Mouse (Mus musculus): ENCODE data around the gene Espn. TPM values are rescaled to one million over a fixed set of nuclear protein-coding genes. Genes with fewer than 3 reads are reported as not detected.
A peak's percentile ranks its signal among the peaks of the same experiment; 100 is the strongest.

The Espn gene
- polyA plus RNA-seq, 1 experiment from 2014 or later = 2.2 TPM

DNA sequence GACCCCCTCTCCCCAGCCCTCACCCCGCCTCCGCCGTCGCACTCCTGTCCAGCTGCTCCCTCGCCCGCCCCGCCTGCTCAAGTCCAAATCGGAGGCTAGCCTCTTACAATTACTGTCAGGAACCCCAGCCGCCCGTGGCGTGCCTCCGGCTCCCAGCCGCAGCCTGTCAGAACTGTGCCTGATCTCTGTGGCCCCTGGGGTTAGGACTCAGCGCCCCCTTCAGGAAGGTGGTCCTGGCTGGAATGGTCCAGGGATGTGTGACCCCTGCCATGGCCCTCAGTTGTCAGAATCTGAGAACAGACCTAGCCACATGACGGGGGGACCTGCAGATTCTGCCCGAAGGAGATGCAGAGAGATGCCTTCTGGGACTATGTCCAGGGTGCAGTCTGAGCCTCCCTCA lies 38.1 kb downstream of the Espn start:
- Histone ChIP-seq H3K27me3 (peaks cover 55% of the 10 kb centered on the region), H3K27ac (no peak overlapping the region), H3K36me3 (peaks cover 55% of the 10 kb centered on the region), H3K4me1 (peaks cover 12% of the 10 kb centered on the region), H3K9ac (no peak overlapping the region), H3K4me3 (no peak overlapping the region), H3K9me3 (no peaks in the 10 kb centered on the region), H3K4me2 (no peak overlapping the region)
- 68% methylated on average over 16 of the region's 16 CpGs for WGBS
- ATAC-seq (ENCODE audit: insufficient number of reproducible peaks, low FRiP score, low TSS enrichment, low read depth) = no peak

- H3K9me3 ChIP-seq = no peaks in the 10 kb centered on the region
- no peak for ATAC-seq (ENCODE audit: insufficient number of reproducible peaks, low FRiP score, low TSS enrichment, low read depth)
- peaks cover 65% of the 10 kb centered on the region for H3K36me3 ChIP-seq
- no peak overlapping the region for H3K4me3 ChIP-seq
- no peak overlapping the region for H3K9ac ChIP-seq
- WGBS = 94% methylated on average over 9 of the region's 9 CpGs
- peaks cover 25% of the 10 kb centered on the region for H3K4me1 ChIP-seq
- H3K27ac ChIP-seq = no peak overlapping the region
- no peak overlapping the region for H3K4me2 ChIP-seq
- H3K27me3 ChIP-seq = peaks cover 37% of the 10 kb centered on the region
These were observed 39.8 kb downstream of the Espn start for GRCm38 (mm10) chr4:152112329-152112728.

DNA sequence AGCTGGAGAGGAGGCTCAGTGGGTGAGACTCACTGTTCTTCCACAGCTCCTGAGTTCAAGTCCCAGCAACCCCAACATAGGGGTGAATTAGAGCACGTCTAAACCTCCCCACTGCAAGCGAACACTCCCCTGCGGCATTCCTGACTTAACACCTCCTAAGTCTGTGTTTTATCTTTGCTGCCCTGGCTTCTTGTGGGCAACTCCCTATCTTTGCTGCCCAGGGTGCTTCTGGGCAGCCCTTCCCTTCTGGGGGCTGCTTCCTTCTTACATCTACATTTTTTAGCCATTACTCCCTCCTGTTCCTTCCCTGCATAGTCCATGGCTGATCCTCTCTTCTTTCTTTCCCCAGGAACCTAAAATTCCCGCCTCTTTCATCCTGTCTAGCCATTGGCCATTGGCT lies 41.5 kb downstream of the Espn start:
- no peak overlapping the region for H3K4me3 ChIP-seq
- ATAC-seq (ENCODE audit: insufficient number of reproducible peaks, low FRiP score, low TSS enrichment, low read depth) = no peak
- no peak overlapping the region for H3K27ac ChIP-seq
- no peak overlapping the region for H3K4me2 ChIP-seq
- peaks cover 23% of the 10 kb centered on the region for H3K4me1 ChIP-seq
- peaks cover 24% of the 10 kb centered on the region for H3K27me3 ChIP-seq
- peaks cover 72% of the 10 kb centered on the region for H3K36me3 ChIP-seq
- WGBS = 81% methylated on average over 4 of the region's 4 CpGs
- no peaks in the 10 kb centered on the region for H3K9me3 ChIP-seq
- no peak overlapping the region for H3K9ac ChIP-seq

- peaks cover 71% of the 10 kb centered on the region for H3K36me3 ChIP-seq
- no peak overlapping the region for H3K4me2 ChIP-seq
- no peak overlapping the region for H3K4me3 ChIP-seq
- H3K27ac ChIP-seq = no peak overlapping the region
- H3K27me3 ChIP-seq = peaks cover 12% of the 10 kb centered on the region
- no peak for ATAC-seq (ENCODE audit: insufficient number of reproducible peaks, low FRiP score, low TSS enrichment, low read depth)
- H3K9me3 ChIP-seq = no peaks in the 10 kb centered on the region
- WGBS = 82% methylated on average over 3 of the region's 3 CpGs
- no peak overlapping the region for H3K9ac ChIP-seq
- H3K4me1 ChIP-seq = peaks cover 19% of the 10 kb centered on the region
These were observed 42.7 kb downstream of the Espn start for GRCm38 (mm10) chr4:152109509-152109908.

GRCm38 (mm10) chr4:152108673-152109072 lies 43.5 kb downstream of the Espn start:
- H3K27me3 ChIP-seq = peaks cover 3% of the 10 kb centered on the region; the same call in 1 of the 2 replicates
- no peaks in the 10 kb centered on the region for H3K9me3 ChIP-seq
- H3K36me3 ChIP-seq = peaks cover 71% of the 10 kb centered on the region
- H3K4me1 ChIP-seq = peaks cover 19% of the 10 kb centered on the region
- no peak overlapping the region for H3K27ac ChIP-seq
- no peak overlapping the region for H3K4me3 ChIP-seq
- WGBS = 83% methylated on average over 5 of the region's 5 CpGs
- no peak overlapping the region for H3K4me2 ChIP-seq
- ATAC-seq (ENCODE audit: insufficient number of reproducible peaks, low FRiP score, low TSS enrichment, low read depth) = no peak
- H3K9ac ChIP-seq = no peak overlapping the region

GRCm38 (mm10) chr4:152107971-152108509 lies 44.1 kb downstream of the Espn start:
- peaks cover 71% of the 10 kb centered on the region for H3K36me3 ChIP-seq
- H3K4me1 ChIP-seq = peaks cover 19% of the 10 kb centered on the region
- H3K9ac ChIP-seq = no peak overlapping the region
- 0 out of 2 replicates have a peak, but pooled peaks cover 3% of the 10 kb centered on the region for H3K27me3 ChIP-seq
- 17% methylated on average over 30 of the region's 30 CpGs for WGBS
- H3K4me3 ChIP-seq = peak overlapping the region; percentile 34
- H3K4me2 ChIP-seq = peak overlapping the region; percentile 66
- peak overlapping the region; percentile 80 for H3K27ac ChIP-seq
- no peaks in the 10 kb centered on the region for H3K9me3 ChIP-seq
- ATAC-seq (ENCODE audit: insufficient number of reproducible peaks, low FRiP score, low TSS enrichment, low read depth) = peak; percentile 86

GRCm38 (mm10) chr4:152107493-152107892 lies 44.7 kb downstream of the Espn start:
- peak overlapping the region; percentile 80 for H3K27ac ChIP-seq
- no peak overlapping the region for H3K9ac ChIP-seq
- H3K27me3 ChIP-seq = 0 out of 2 replicates have a peak, but pooled peaks cover 3% of the 10 kb centered on the region
- H3K4me1 ChIP-seq = peaks cover 19% of the 10 kb centered on the region
- H3K36me3 ChIP-seq = peaks cover 71% of the 10 kb centered on the region
- WGBS = 11% methylated on average over 24 of the region's 24 CpGs
- H3K9me3 ChIP-seq = no peaks in the 10 kb centered on the region
- H3K4me3 ChIP-seq = peak overlapping the region; percentile 34
- ATAC-seq (ENCODE audit: insufficient number of reproducible peaks, low FRiP score, low TSS enrichment, low read depth) = peak; percentile 79
- peak overlapping the region; percentile 66 for H3K4me2 ChIP-seq

- no peak for ATAC-seq (ENCODE audit: insufficient number of reproducible peaks, low FRiP score, low TSS enrichment, low read depth)
- Histone ChIP-seq H3K9me3 (no peaks in the 10 kb centered on the region), H3K36me3 (peaks cover 71% of the 10 kb centered on the region), H3K4me2 (no peak overlapping the region), H3K4me1 (peaks cover 19% of the 10 kb centered on the region), H3K27ac (no peak overlapping the region), H3K9ac (no peak overlapping the region), H3K27me3 (0 out of 2 replicates have a peak, but pooled peaks cover 3% of the 10 kb centered on the region), H3K4me3 (no peak overlapping the region)
- 61% methylated on average over 9 of the region's 9 CpGs for WGBS
These were observed 45.4 kb downstream of the Espn start for GRCm38 (mm10) chr4:152106746-152107145.

DNA sequence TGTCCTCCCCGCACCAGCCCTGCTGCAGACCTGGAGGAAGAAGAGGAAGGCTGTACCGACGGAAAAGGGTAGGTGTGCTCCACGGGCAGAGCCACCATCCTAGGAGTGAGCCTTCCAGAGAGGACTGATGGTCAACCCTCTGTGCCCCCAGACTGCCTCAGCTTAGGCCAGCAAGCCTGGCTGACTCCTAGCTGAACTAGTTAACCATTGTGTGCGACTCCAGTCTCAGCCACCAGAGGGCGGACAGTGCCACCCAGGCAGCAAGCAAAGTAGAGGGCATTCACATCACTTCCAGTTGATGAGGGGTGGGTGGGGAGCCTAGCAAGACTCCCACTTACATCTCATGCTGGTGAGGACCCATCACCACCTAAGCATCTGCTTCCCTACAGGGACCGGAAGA lies 49.1 kb downstream of the Espn start:
- H3K9ac ChIP-seq = no peak overlapping the region
- H3K27ac ChIP-seq = no peak overlapping the region
- H3K9me3 ChIP-seq = no peaks in the 10 kb centered on the region
- 0 out of 2 replicates have a peak, but pooled peaks cover 3% of the 10 kb centered on the region for H3K27me3 ChIP-seq
- H3K4me2 ChIP-seq = no peak overlapping the region
- H3K36me3 ChIP-seq = peaks cover 40% of the 10 kb centered on the region
- H3K4me3 ChIP-seq = no peak overlapping the region
- peaks cover 26% of the 10 kb centered on the region for H3K4me1 ChIP-seq
- 40% methylated on average over 7 of the region's 7 CpGs for WGBS
- no peak for ATAC-seq (ENCODE audit: insufficient number of reproducible peaks, low FRiP score, low TSS enrichment, low read depth)

- WGBS = 96% methylated on average over 16 of the region's 16 CpGs
These were observed 50.2 kb downstream of the Espn start for GRCm38 (mm10) chr4:152101921-152102320.

DNA sequence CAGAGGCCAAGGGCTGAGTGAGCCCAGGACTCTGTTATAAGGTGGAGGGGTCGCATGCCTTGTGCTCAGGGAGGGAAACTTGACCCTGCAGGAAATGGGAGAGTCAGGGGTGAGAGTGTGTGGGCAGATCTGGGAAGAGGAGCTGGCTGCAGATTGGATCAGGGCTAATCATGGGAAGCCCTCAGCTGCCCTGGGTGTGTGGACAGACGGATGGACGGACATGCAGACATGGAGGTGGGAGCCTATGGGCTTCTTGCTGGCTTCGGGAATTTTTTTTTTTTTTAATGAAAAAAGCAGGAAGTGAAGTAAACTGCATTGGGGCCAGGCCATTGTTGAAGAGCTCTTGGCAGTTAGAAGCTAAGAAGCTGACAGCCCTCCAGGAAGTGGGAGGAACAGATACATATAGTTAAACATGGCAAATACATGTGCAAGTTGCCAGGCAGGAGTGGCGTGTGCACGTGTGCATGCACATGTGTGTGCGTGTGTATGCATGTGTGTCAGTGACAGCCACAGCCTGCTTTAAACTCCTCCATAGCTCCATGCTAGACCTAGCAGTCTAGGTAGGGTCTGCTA lies 51.0 kb downstream of the Espn start:
- no peak for ATAC-seq (ENCODE audit: insufficient number of reproducible peaks, low FRiP score, low TSS enrichment, low read depth)
- peaks cover 42% of the 10 kb centered on the region for H3K36me3 ChIP-seq
- H3K4me3 ChIP-seq = no peak overlapping the region
- 0 out of 2 replicates have a peak overlapping the region, but pooled peaks have one; percentile 22 for H3K27ac ChIP-seq
- no peaks in the 10 kb centered on the region for H3K9me3 ChIP-seq
- WGBS = 71% methylated on average over 7 of the region's 7 CpGs
- no peak overlapping the region for H3K9ac ChIP-seq
- peaks cover 26% of the 10 kb centered on the region for H3K4me1 ChIP-seq
- H3K4me2 ChIP-seq = no peak overlapping the region
- H3K27me3 ChIP-seq = no peaks in the 10 kb centered on the region

More at GRCm38 (mm10) chr4:152101921-152102320, 50.2 kb downstream of the Espn start:
- Histone ChIP-seq H3K9me3 (no peaks in the 10 kb centered on the region), H3K4me2 (no peak overlapping the region), H3K27me3 (0 out of 2 replicates have a peak, but pooled peaks cover under 1% of the 10 kb centered on the region), H3K9ac (no peak overlapping the region), H3K4me3 (no peak overlapping the region), H3K4me1 (peaks cover 21% of the 10 kb centered on the region), H3K36me3 (peaks cover 40% of the 10 kb centered on the region), H3K27ac (no peak overlapping the region)
- ATAC-seq (ENCODE audit: insufficient number of reproducible peaks, low FRiP score, low TSS enrichment, low read depth) = no peak

DNA sequence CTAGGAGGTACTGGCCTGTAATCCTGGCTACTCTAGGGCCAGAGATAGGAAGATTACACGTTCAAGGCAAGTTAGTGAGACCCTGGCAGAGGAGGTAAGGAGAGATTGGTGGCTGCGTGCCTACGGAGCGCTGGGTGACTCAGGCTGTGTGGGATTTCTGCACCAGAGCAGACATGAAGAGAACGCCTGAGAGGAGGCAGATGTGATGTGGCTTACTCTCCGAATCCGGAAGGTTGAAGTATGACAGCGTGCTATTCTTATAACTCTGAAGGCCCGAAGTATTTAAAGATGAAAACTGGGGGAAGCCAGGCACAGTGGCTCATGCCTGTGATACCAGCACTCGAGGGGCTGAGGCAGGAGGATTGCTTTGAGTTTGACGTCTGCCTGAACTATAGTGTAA lies 51.6 kb downstream of the Espn start:
- 73% methylated on average over 11 of the region's 11 CpGs for WGBS
- Histone ChIP-seq H3K27ac (0 out of 2 replicates have a peak overlapping the region, but pooled peaks have one; percentile 22), H3K9ac (no peak overlapping the region), H3K36me3 (peaks cover 36% of the 10 kb centered on the region), H3K4me1 (peaks cover 30% of the 10 kb centered on the region), H3K4me2 (no peak overlapping the region), H3K4me3 (no peak overlapping the region), H3K27me3 (no peaks in the 10 kb centered on the region), H3K9me3 (no peaks in the 10 kb centered on the region)
- no peak for ATAC-seq (ENCODE audit: insufficient number of reproducible peaks, low FRiP score, low TSS enrichment, low read depth)
